Mouse (Mus musculus) right cerebral cortex, adult 18-20 months (tissue): ENCODE results near the gene Umad1.

Experiments used
- DNase-seq: peaks from one replicate; pipeline ENCODE4 v3.0.0; 2022; ENCODE audit warnings: mixed read lengths

The Umad1 gene

GRCm38 (mm10) chr6:8420187-8420503, 161.1 kb downstream of the Umad1 start:
- DNase-seq, result no peak

GRCm38 (mm10) chr6:8421421-8421820, 162.3 kb downstream of the Umad1 start:
- DNase-seq, result no peak

GRCm38 (mm10) chr6:8421959-8422581, 163.0 kb downstream of the Umad1 start:
- DNase-seq, result no peak

GRCm38 (mm10) chr6:8423142-8423541, 164.1 kb downstream of the Umad1 start:
- DNase-seq, result no peak

- no peak for DNase-seq
Measured at GRCm38 (mm10) chr6:8427692-8428091, 168.6 kb downstream of the Umad1 start.

- no peak for DNase-seq
Measured at GRCm38 (mm10) chr6:8430610-8431234, 171.6 kb downstream of the Umad1 start.

GRCm38 (mm10) chr6:8433179-8433578, 174.1 kb downstream of the Umad1 start:
- DNase-seq, result no peak

GRCm38 (mm10) chr6:8437937-8438336, 178.8 kb downstream of the Umad1 start:
- no peak for DNase-seq

- no peak for DNase-seq
Measured at GRCm38 (mm10) chr6:8441814-8442213, 182.7 kb downstream of the Umad1 start.

GRCm38 (mm10) chr6:8446786-8447185, 187.7 kb downstream of the Umad1 start:
- DNase-seq, result peak; percentile 53

- DNase-seq, result no peak
Measured at GRCm38 (mm10) chr6:8455599-8455998, 196.5 kb downstream of the Umad1 start.

GRCm38 (mm10) chr6:8458596-8458995, 199.5 kb downstream of the Umad1 start:
- no peak for DNase-seq

- DNase-seq, result no peak
Measured at GRCm38 (mm10) chr6:8462447-8462846, 203.4 kb downstream of the Umad1 start.

- no peak for DNase-seq
Measured at GRCm38 (mm10) chr6:8465388-8465787, 206.3 kb downstream of the Umad1 start.

- DNase-seq, result no peak
Measured at GRCm38 (mm10) chr6:8465985-8466384, 206.9 kb downstream of the Umad1 start.

- no peak for DNase-seq
Measured at GRCm38 (mm10) chr6:8467667-8468337, 208.7 kb downstream of the Umad1 start.

GRCm38 (mm10) chr6:8469918-8470317, 210.8 kb downstream of the Umad1 start:
- no peak for DNase-seq

GRCm38 (mm10) chr6:8472125-8472524, 213.0 kb downstream of the Umad1 start:
- DNase-seq, result no peak

GRCm38 (mm10) chr6:8472915-8473314, 213.8 kb downstream of the Umad1 start:
- no peak for DNase-seq

GRCm38 (mm10) chr6:8473498-8473897, 214.4 kb downstream of the Umad1 start:
- peak; percentile 10 for DNase-seq

GRCm38 (mm10) chr6:8474316-8474715, 215.2 kb downstream of the Umad1 start:
- no peak for DNase-seq

GRCm38 (mm10) chr6:8474820-8475219, 215.7 kb downstream of the Umad1 start:
- no peak for DNase-seq

GRCm38 (mm10) chr6:8479176-8479575, 220.1 kb downstream of the Umad1 start:
- no peak for DNase-seq
